Mouse (Mus musculus) liver, adult 2 months (tissue): ENCODE measurements at regions not wholly inside any gene's neighbourhood (a gene's known extent, or its start where the extent isn't known, plus 50 kb on each side); places are given as distances from the start of the nearest gene placed in this dataset.

Experiments
- DNase-seq: peaks from one replicate; pipeline ENCODE4 v3.0.0-alpha.2; 2011; ENCODE audit warnings: low read depth, low spot score; ENCODE audit errors: extremely low read depth
- H3K27ac ChIP-seq: fragments of 200-500 bp; replicated peaks from 2 replicates; pipeline ENCODE4 v1.5.1; 2012; ENCODE audit warnings: low read depth, mild to moderate bottlenecking, control low read depth, inconsistent platforms, low read length; ENCODE audit not compliant: insufficient read depth
- H3K27me3 ChIP-seq: fragments of 200-500 bp; 2 replicates; pipeline ENCODE4 v1.6.1; 2012; ENCODE audit warnings: mild to moderate bottlenecking, moderate library complexity, low read length, inconsistent platforms; ENCODE audit not compliant: control insufficient read depth, insufficient read depth
- H3K36me3 ChIP-seq: fragments of 200-500 bp; 2 replicates; pipeline ENCODE4 v1.6.1; 2012; ENCODE audit warnings: low read length, inconsistent platforms; ENCODE audit not compliant: control insufficient read depth, insufficient read depth
- H3K4me1 ChIP-seq: fragments of 200-500 bp; 2 replicates; pipeline ENCODE4 v1.6.1; 2011; ENCODE audit warnings: low read length; ENCODE audit not compliant: control insufficient read depth, insufficient read depth
- H3K4me3 ChIP-seq: fragments of 200-500 bp; 2 replicates; pipeline ENCODE4 v1.5.1; 2011; ENCODE audit warnings: low read depth, mild to moderate bottlenecking, control low read depth, low read length, moderate library complexity; ENCODE audit not compliant: insufficient read depth
- H3K79me2 ChIP-seq: fragments of 200-500 bp; 2 replicates; pipeline ENCODE4 v1.6.1; 2012; ENCODE audit warnings: inconsistent platforms, mild to moderate bottlenecking, low read length, moderate library complexity; ENCODE audit not compliant: control insufficient read depth, insufficient read depth
- H3K9ac ChIP-seq: fragments of 200-500 bp; 2 replicates; pipeline ENCODE4 v1.6.1; 2012; ENCODE audit warnings: low read depth, mild to moderate bottlenecking, control low read depth, inconsistent platforms, low read length
- CTCF ChIP-seq: fragments of 200-500 bp; IDR thresholded peaks from 2 replicates; pipeline ENCODE4 v1.5.1; 2011; ENCODE audit warnings: low read depth, low read length, control low read depth
- POLR2A ChIP-seq: fragments of 200-500 bp; IDR thresholded peaks from 2 replicates; pipeline ENCODE4 v1.6.1; 2011; ENCODE audit warnings: low read length, control low read depth; ENCODE audit not compliant: insufficient read depth; ENCODE audit errors: extremely low read depth
- WGBS: fragments of 180-500 bp; shearing (Covaris S2); methylation state at CpG from one replicate; pipeline ENCODE4 v1.1.7; 2018; 5-methylcytosine and 5-hydroxymethylcytosine counted together

DNA sequence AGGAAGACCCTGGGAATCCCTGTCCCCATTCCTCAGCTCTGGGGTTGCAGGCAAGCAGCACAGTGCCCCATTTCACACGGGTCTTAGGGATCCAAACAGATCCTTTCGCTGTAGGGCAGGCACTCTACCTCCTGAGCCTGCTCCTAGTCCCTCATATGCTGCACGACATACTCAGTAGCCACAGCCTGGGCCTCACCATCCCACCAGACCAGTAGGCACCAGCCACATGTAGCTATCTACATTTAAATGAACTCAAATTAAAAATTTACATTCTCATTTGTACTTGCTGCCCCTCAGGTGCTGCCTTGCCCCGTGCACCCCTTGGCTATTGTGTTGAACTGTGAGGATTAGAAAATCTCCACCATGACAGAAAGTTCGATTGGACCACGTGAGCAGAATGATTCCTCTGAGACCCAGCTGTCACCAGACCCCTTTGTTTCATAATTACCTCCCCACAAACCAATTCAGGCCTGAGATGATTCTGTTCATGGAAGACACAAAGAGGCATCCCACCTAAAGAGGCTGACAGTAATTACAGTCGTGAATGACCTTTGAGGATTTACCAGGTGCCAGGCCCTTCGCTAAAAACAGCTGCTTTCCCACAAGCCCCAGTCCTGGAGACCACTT lies 67.9 kb upstream of the Ctnnb1 start:
- TF ChIP-seq POLR2A (no peak), CTCF (no peak)
- WGBS: 89% methylated on average over 8 of the region's 8 CpGs
- Histone ChIP-seq H3K4me1 (no peaks in the 10 kb centered on the region), H3K4me3 (no peak overlapping the region), H3K36me3 (no peaks in the 10 kb centered on the region), H3K27me3 (no peaks in the 10 kb centered on the region), H3K79me2 (no peaks in the 10 kb centered on the region), H3K9ac (no peak overlapping the region), H3K27ac (no peak overlapping the region)
- DNase-seq: no peak

DNA sequence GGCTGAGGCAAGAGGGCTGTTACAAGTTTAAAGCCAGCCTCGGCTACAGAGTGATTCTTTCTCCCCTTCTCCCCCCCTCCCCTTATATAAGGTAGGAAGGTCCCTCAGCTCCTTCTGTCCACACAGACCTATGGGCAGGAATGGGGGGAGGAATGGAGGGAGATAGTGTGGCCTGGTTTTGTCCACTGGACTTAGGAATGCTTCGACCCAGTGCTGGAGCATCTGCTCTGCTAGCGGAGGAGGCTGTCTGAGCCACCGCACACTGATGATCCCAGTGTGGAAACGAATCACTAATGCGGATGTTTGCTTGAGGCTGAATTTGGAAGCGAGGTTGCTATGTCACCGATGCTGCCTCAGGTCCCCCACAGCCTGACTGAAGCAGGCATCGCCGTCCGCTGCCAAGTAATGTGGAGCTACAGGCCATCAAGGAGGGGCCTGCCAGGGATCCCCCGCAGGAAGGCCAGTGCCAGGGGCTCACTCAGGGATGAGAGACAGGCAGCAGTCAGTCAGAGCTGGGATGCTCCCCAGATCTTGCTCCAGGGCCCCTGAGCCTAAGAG lies 67.1 kb upstream of the Ctnnb1 start:
- no peak overlapping the region for H3K9ac ChIP-seq
- no peak overlapping the region for H3K4me3 ChIP-seq
- H3K27ac ChIP-seq: no peak overlapping the region
- 87% methylated on average over 12 of the region's 12 CpGs for WGBS
- H3K4me1 ChIP-seq: no peaks in the 10 kb centered on the region
- DNase-seq: no peak
- H3K79me2 ChIP-seq: no peaks in the 10 kb centered on the region
- H3K36me3 ChIP-seq: no peaks in the 10 kb centered on the region
- no peaks in the 10 kb centered on the region for H3K27me3 ChIP-seq
- TF ChIP-seq POLR2A: no peak
- TF ChIP-seq CTCF: no peak

DNA sequence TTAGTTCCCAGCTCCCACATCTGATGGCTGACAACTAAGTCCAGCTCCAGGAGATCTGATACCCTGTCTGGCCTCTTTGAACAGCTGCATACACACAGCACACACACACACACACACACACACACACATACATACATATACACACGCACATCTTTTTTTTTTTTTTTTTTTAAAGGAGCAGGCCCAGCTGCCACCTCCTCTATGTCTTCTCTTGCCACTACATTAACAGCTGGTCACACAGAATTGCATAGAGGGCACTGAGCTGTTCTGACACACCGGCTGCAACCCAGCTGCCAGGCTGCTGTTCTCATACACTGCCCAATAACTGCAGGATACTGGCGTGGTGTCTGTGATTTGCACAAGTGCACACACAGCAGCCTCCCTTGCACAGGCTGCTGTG lies 64.6 kb upstream of the Ctnnb1 start:
- no peak for DNase-seq
- no peak overlapping the region for H3K4me3 ChIP-seq
- H3K27ac ChIP-seq: no peak overlapping the region
- H3K79me2 ChIP-seq: no peaks in the 10 kb centered on the region
- H3K36me3 ChIP-seq: no peaks in the 10 kb centered on the region
- 80% methylated on average over 3 of the region's 3 CpGs for WGBS
- TF ChIP-seq POLR2A (no peak), CTCF (no peak)
- H3K9ac ChIP-seq: no peak overlapping the region
- H3K27me3 ChIP-seq: no peaks in the 10 kb centered on the region
- no peaks in the 10 kb centered on the region for H3K4me1 ChIP-seq

DNA sequence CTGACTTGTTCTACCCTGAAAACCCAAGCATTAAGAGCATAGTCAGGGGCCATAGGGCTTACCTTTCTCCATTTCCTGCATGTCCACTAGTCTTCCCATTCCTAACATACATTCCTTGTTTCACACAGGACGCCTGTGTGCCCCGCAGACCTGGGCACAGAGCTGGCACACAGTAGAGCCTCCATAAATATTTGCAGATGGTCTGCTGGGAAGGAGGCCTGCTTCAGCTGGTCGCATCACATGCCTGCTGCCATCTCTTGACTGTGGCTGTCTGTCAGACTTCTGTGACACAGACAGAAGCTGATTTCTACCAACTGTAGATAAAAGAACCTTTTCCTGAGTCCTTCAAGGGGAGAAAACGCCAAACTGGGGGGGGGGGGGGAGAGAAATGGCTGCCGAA lies 62.8 kb upstream of the Ctnnb1 start:
- Histone ChIP-seq H3K9ac (no peak overlapping the region), H3K79me2 (no peaks in the 10 kb centered on the region), H3K4me3 (no peak overlapping the region), H3K27ac (no peak overlapping the region), H3K36me3 (no peaks in the 10 kb centered on the region), H3K27me3 (no peaks in the 10 kb centered on the region), H3K4me1 (no peaks in the 10 kb centered on the region)
- DNase-seq: no peak
- TF ChIP-seq POLR2A (no peak), CTCF (no peak)
- WGBS: 69% methylated on average over 5 of the region's 5 CpGs

DNA sequence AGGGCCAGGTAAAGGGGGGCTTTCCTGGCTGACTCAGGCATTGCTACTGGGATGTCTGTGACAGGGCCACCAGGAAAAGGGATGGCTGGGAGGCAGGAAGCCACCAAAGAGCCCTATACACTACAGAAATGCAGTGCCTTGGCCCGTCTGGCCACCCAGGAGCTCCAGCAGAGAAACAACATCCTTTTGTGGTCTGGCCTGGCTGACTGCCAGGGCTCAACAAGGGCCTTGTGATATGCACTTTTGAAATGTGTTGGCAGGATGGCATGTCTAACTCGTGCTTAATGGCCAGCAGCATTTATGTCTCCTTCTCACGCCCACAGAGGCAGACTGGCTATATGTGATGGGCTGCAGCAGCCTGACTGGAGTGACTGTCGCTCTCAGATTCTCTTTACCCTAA lies 62.3 kb upstream of the Ctnnb1 start:
- H3K79me2 ChIP-seq: no peaks in the 10 kb centered on the region
- no peak for DNase-seq
- WGBS: 73% methylated on average over 4 of the region's 4 CpGs
- no peaks in the 10 kb centered on the region for H3K36me3 ChIP-seq
- H3K9ac ChIP-seq: no peak overlapping the region
- no peaks in the 10 kb centered on the region for H3K27me3 ChIP-seq
- TF ChIP-seq CTCF (no peak), POLR2A (no peak)
- no peak overlapping the region for H3K27ac ChIP-seq
- no peak overlapping the region for H3K4me3 ChIP-seq
- no peaks in the 10 kb centered on the region for H3K4me1 ChIP-seq

DNA sequence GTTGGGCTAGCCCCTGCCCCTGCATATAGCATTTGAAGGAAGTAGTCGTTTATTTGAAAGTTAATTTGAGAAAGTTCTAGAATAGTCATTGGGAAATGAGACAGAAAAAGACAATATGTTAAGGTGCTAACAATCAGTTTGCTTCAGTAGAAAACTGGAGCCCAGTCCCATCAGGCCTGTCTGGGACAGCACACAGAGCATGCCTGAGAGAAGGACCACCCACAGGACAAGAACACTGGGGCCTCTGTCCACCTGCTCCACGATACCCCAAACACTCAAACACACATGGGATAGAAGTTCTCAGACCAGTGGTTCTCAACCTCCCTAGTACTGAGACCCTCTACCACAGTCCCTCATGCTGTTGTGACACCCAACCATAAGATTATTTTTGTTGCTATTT lies 61.2 kb upstream of the Ctnnb1 start:
- H3K27ac ChIP-seq: no peak overlapping the region
- H3K9ac ChIP-seq: no peak overlapping the region
- H3K4me3 ChIP-seq: no peak overlapping the region
- no peaks in the 10 kb centered on the region for H3K27me3 ChIP-seq
- no peak for TF ChIP-seq POLR2A
- no peak for TF ChIP-seq CTCF
- 93% methylated on average over 2 of the region's 2 CpGs for WGBS
- no peak for DNase-seq
- no peaks in the 10 kb centered on the region for H3K4me1 ChIP-seq
- no peaks in the 10 kb centered on the region for H3K79me2 ChIP-seq
- H3K36me3 ChIP-seq: no peaks in the 10 kb centered on the region
